Mouse (Mus musculus) adrenal gland, postnatal 4 days (tissue): ENCODE measurements around the gene Tor3a. TPM values are rescaled to one million over a fixed set of nuclear protein-coding genes. Genes with fewer than 3 reads are reported as not detected.

Experiments
- total RNA-seq, 2 experiments: library from RNA; stranded (reverse); gene quantifications; 2 replicates each; pipeline ENCODE4 v1.2.3; 2021

The Tor3a gene
- total RNA-seq, 2 experiments from 2014 or later = 15.7 to 17.1 TPM

Other genes with a start within 250 kb of the Tor3a start
- gene Soat1, start 200.0 kb downstream of the Tor3a start, total RNA-seq = 100 to 1,000 TPM; 532 to 566 TPM
- 10 to 100 TPM; 29.6 to 34.1 TPM for gene Gm10031, start 150.3 kb downstream of the Tor3a start, total RNA-seq
- gene Abl2, start 115.6 kb downstream of the Tor3a start, total RNA-seq = 10 to 100 TPM; 24.5 to 28.7 TPM
- 10 to 100 TPM; 51.7 to 62.4 TPM for gene Fam20b, start 44.7 kb upstream of the Tor3a start, total RNA-seq
- 10 to 100 TPM in 1 of 2 experiments, 1 to 10 TPM in 1; 7.4 to 11.8 TPM for gene Angptl1, start 164.2 kb upstream of the Tor3a start, total RNA-seq